8 mouse cellular contexts compared by ENCODE assay signal in genomic region chr3:69599166-69599500, GRCm38 (mm10). TPM values are rescaled to one million over a fixed set of nuclear protein-coding genes. Genes with fewer than 3 reads are reported as not detected.
A peak's percentile ranks its signal among the peaks of the same experiment; 100 is the strongest.
DNase-seq lines count a peak whose midpoint lies in the region; ATAC-seq and TF ChIP-seq lines count a peak whose summit lies in the region.

No protein-coding gene starts in this region.

- H3K4me3 ChIP-seq in kidney, postnatal 0 days (replicated peaks; ENCODE audit: low read depth, low read length) = peak overlapping the region; percentile 69
- H3K4me3 ChIP-seq in hindbrain, embryonic 11.5 days (ENCODE audit: low read depth, low read length) = peak overlapping the region; percentile 76
- H3K4me3 ChIP-seq in macrophage (ENCODE audit: inconsistent target) = no peak overlapping the region; the same call in 1 of the 2 replicates

- no peak for DNase-seq in kidney, postnatal 0 days (ENCODE audit: low spot score)
- DNase-seq in kidney, adult 8-10 months = no peak
- DNase-seq in cerebellum, postnatal 10 days = peak; percentile 63 to 69
- DNase-seq in hindbrain, embryonic 11.5 days (ENCODE audit: low spot score) = no peak
- no peak for DNase-seq in ovary, postnatal 14 days (ENCODE audit: low spot score)
- DNase-seq in spleen, postnatal 10 days (ENCODE audit: low spot score in 2 of 2) = no peak
- no peak for DNase-seq in left cerebral cortex, adult 8-10 months (ENCODE audit: low spot score in 2 of 2)

- 8% methylated on average over 5 of the region's 5 CpGs for WGBS in kidney, postnatal 0 days
- WGBS in hindbrain, embryonic 11.5 days = 12% methylated on average over 5 of the region's 5 CpGs
- 25% methylated on average over 5 of the region's 5 CpGs for WGBS in macrophage (ENCODE audit: missing documents)

- peak overlapping the region; percentile 95 for H3K4me2 ChIP-seq in kidney, postnatal 0 days (ENCODE audit: low read length)
- H3K4me2 ChIP-seq in hindbrain, embryonic 11.5 days (replicated peaks; ENCODE audit: low read depth, low read length) = peak overlapping the region; percentile 78

- no peaks in the 10 kb centered on the region for H3K9me3 ChIP-seq in kidney, postnatal 0 days (replicated peaks; ENCODE audit: low read length)
- no peaks in the 10 kb centered on the region for H3K9me3 ChIP-seq in hindbrain, embryonic 11.5 days (ENCODE audit: control insufficient read depth, low read length)

- H3K36me3 ChIP-seq in kidney, postnatal 0 days (ENCODE audit: insufficient read depth, low read length) = no peaks in the 10 kb centered on the region
- no peaks in the 10 kb centered on the region for H3K36me3 ChIP-seq in hindbrain, embryonic 11.5 days (ENCODE audit: control insufficient read depth, insufficient read depth, low read length)
- H3K36me3 ChIP-seq in macrophage (ENCODE audit: inconsistent target) = no peaks in the 10 kb centered on the region

- H3K79me2 ChIP-seq in macrophage (ENCODE audit: inconsistent target) = peaks cover 41% of the 10 kb centered on the region

- H3K27ac ChIP-seq in kidney, postnatal 0 days = no peak overlapping the region
- 0 out of 2 replicates have a peak overlapping the region, but pooled peaks have one; percentile 39 for H3K27ac ChIP-seq in hindbrain, embryonic 11.5 days (ENCODE audit: low read depth, low read length)
- H3K27ac ChIP-seq in macrophage = peak overlapping the region; percentile 45

- ATAC-seq in kidney, postnatal 0 days (replicated peaks; ENCODE audit: low FRiP score, low read depth) = no peak
- peak; percentile 47 for ATAC-seq in hindbrain, embryonic 11.5 days (ENCODE audit: low FRiP score)

- H3K9ac ChIP-seq in kidney, postnatal 0 days (ENCODE audit: low read depth, low read length) = peak overlapping the region; percentile 87
- peak overlapping the region; percentile 74 for H3K9ac ChIP-seq in hindbrain, embryonic 11.5 days (ENCODE audit: low read depth, low read length)

- H3K27me3 ChIP-seq in kidney, postnatal 0 days (ENCODE audit: insufficient read depth, low read length) = no peaks in the 10 kb centered on the region
- no peaks in the 10 kb centered on the region for H3K27me3 ChIP-seq in hindbrain, embryonic 11.5 days (ENCODE audit: control insufficient read depth, insufficient read depth, low read length)

- TF ChIP-seq CTCF in kidney, postnatal 0 days (IDR thresholded peaks at IDR 0.05; ENCODE audit: low read depth) = no peak

- H3K4me1 ChIP-seq in kidney, postnatal 0 days (replicated peaks; ENCODE audit: insufficient read depth, low read length) = no peaks in the 10 kb centered on the region
- H3K4me1 ChIP-seq in hindbrain, embryonic 11.5 days (replicated peaks; ENCODE audit: control insufficient read depth, insufficient read depth, low read length) = no peaks in the 10 kb centered on the region

RNA-seq across cellular contexts. Expression of gene B3galnt1, which starts 0.4 kb away (rescaled TPM):
- 31.4 and 33.9 TPM in 2 replicates for polyA plus RNA-seq in kidney, postnatal 0 days (2015; fragmentation: Nextera tagmentation; extraction: Ambion mirVana)
- polyA plus RNA-seq in hindbrain, embryonic 11.5 days (2014; fragmentation: Nextera tagmentation; extraction: Ambion mirVana) = 45.4 and 46.6 TPM in 2 replicates
- total RNA-seq in macrophage (2018; cell fraction: chromatin; rRNA removed) = 10 to 100 TPM in 8 of 26 experiments, 1 to 10 TPM in 18; 2.0 to 16.9 (median 6.2) TPM
- total RNA-seq in macrophage (2018; cell fraction: cytosol; rRNA removed) = 10 to 100 TPM; 24.2 to 56.5 (median 42.0) TPM
- total RNA-seq in macrophage (2018; cell fraction: nucleus; rRNA removed) = 10 to 100 TPM in 25 of 26 experiments, 1 to 10 TPM in 1; 7.3 to 52.3 (median 23.1) TPM
- 37.6 to 72.1 TPM (median 50.0 TPM) in 3 replicates for polyA plus RNA-seq in macrophage (2018)
- total RNA-seq in left cerebral cortex, adult 8-10 months (2022) = 10 to 100 TPM; 47.7 to 50.6 (median 48.5) TPM

Comparison
In these comparisons a context has a peak if more than half of its experiments do, and no peak if none do; other contexts are left out.
1. DNase-seq: peak in cerebellum, postnatal 10 days (2 of 2); none in kidney, postnatal 0 days (single experiment), kidney, adult 8-10 months (0 of 2), hindbrain, embryonic 11.5 days (single experiment), ovary, postnatal 14 days (single experiment), spleen, postnatal 10 days (0 of 2) and left cerebral cortex, adult 8-10 months (0 of 2).